Mouse (Mus musculus): Measurements from ENCODE around the gene Nlk. TPM values are rescaled to one million over a fixed set of nuclear protein-coding genes. Genes with fewer than 3 reads are reported as not detected.

Gene Nlk
- polyA plus RNA-seq (2016; fragmentation: Nextera tagmentation; extraction: Ambion mirVana) = 24.7 and 28.2 TPM in 2 replicates

DNA sequence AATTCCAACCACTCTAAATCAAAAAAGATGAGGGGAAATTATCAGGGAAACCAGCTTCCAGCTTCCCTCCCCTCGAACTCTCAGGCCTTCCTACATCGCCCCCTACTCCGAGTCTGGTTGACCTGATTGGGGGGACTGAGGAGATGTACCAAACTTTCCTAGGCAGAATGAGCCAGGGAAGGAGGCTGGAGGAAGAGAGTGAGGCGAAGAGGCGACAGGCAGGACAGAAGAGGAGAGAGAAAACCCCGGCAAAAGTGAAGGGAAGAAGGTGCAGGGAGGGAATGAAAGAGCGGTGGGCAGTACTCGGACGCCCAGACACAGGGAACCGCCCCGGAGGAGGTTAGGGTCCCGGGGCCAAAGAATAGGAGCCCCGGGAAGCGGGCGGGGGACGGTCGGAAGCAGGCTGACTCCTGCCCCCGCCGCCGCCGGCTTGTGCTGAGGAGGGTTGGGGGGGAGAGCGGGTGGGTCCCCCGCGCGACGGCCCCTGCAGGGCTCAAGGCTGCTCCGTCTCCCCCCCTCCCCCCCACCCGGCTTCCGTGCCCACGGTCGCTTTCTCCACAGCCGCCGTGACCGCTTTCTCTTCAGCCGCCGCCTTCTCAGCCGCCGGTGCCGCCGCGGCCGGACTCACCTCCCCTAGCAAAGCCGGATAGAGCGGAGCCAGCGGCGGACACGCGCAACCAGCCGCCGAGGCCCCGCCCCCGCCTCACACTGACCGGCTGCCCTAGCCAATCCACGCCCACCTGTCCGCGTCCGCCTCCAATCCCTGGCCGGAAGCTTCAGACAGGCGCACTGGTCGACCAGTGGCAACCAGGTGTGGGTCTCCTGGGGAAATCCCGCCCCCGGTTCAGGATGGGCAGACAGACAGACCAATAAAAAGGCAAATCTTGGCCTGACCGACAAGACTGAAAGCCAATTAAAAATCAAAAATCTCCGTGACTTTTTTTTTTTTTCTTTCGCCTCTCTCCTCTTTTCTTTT lies at the start of gene Nlk:
Nlk (minus strand) TSS at position 597 of the 976 bp plus-strand sequence.
- Histone ChIP-seq H3K27ac (peak within 1 kb of the TSS; percentile 80), H3K4me3 (peak within 1 kb of the TSS; percentile 88), H3K36me3 (no peaks in the 10 kb centered on the region), H3K9ac (peak within 1 kb of the TSS; percentile 90), H3K27me3 (replicated peaks) (no peaks in the 10 kb centered on the region), H3K4me1 (peaks cover 31% of the 10 kb centered on the region), H3K4me2 (replicated peaks) (peak within 1 kb of the TSS; percentile 67), H3K9me3 (no peaks in the 10 kb centered on the region)
- peak; percentile 99 for ATAC-seq (ENCODE audit: low FRiP score, low read depth)
- WGBS = 0% methylated on average over 63 of the region's 65 CpGs

DNA sequence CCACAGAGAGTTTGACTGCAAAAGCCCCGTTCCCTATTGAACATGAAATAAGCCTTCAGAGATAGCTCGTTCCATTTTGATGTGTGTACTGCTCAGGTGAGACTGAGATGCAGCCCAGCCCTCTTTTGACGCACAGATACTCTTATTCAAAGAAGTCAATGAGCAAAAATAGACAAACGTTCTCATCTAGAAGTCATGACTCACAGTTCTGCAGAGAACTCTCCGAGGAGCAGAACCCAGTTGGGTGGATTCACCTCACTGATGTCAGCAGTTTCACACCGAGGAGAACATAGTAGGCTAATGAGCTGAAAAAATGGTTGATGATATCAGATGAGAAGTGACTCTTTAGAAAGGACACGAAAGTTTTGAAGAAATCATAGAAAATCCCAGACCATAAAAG lies 49.1 kb upstream of the Nlk start:
- Histone ChIP-seq H3K27ac (no peak overlapping the region), H3K4me3 (no peak overlapping the region), H3K27me3 (replicated peaks) (no peaks in the 10 kb centered on the region), H3K9ac (no peak overlapping the region), H3K36me3 (0 out of 2 replicates have a peak, but pooled peaks cover 5% of the 10 kb centered on the region), H3K9me3 (no peaks in the 10 kb centered on the region), H3K4me1 (peaks cover 6% of the 10 kb centered on the region), H3K4me2 (replicated peaks) (no peak overlapping the region)
- WGBS = 90% methylated on average over 7 of the region's 7 CpGs
- ATAC-seq (ENCODE audit: low FRiP score, low read depth) = no peak

DNA sequence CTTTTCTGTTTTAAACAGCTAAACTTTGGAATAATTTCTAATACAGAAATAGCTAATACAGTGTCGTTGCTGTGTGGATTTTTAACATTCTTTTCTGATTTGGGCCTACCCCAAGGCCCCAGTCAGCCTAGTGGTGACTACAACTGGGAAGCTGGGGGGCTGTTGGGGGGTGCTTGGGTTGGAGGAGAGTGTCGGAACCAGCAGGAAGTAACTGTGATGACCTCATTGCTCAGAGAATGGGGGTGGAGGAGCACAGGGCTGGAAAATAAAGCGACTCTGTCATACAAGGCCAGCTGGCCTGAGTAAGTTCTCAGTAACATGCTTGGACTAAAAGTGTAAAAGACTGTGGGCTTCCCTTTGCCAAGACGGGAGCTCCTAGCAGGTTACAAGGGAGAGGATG lies 48.3 kb upstream of the Nlk start:
- no peak overlapping the region for H3K4me2 ChIP-seq (replicated peaks)
- no peak for ATAC-seq (ENCODE audit: low FRiP score, low read depth)
- no peaks in the 10 kb centered on the region for H3K9me3 ChIP-seq
- WGBS = 72% methylated on average over 4 of the region's 4 CpGs
- no peak overlapping the region for H3K27ac ChIP-seq
- no peaks in the 10 kb centered on the region for H3K27me3 ChIP-seq (replicated peaks)
- no peak overlapping the region for H3K9ac ChIP-seq
- H3K36me3 ChIP-seq = 0 out of 2 replicates have a peak, but pooled peaks cover 5% of the 10 kb centered on the region
- peaks cover under 1% of the 10 kb centered on the region; the same call in 1 of the 2 replicates for H3K4me1 ChIP-seq
- H3K4me3 ChIP-seq = no peak overlapping the region

DNA sequence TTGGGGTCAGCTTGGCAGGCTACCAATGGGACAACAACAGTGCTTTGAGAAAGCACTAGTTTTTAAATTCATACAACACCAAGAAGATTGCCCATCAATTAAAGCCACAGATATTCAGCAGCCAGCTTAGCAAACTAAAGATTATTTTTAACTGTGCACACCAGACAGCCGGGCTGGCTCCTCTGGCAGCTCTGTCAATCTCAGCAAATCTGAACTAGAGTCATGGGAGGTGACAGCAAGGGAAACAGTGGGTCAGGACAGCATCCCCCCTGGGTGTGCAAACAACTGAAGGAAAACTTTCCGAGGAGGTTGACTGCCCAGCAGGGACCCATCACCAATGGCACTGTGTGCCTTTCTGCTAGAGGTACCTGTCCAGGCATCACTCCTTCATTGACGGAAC lies 45.3 kb upstream of the Nlk start:
- Histone ChIP-seq H3K4me3 (no peak overlapping the region), H3K27ac (no peak overlapping the region), H3K27me3 (replicated peaks) (no peaks in the 10 kb centered on the region), H3K36me3 (no peaks in the 10 kb centered on the region), H3K4me1 (no peaks in the 10 kb centered on the region), H3K9ac (no peak overlapping the region), H3K4me2 (replicated peaks) (no peak overlapping the region), H3K9me3 (no peaks in the 10 kb centered on the region)
- 83% methylated on average over 3 of the region's 3 CpGs for WGBS
- ATAC-seq (ENCODE audit: low FRiP score, low read depth) = no peak

DNA sequence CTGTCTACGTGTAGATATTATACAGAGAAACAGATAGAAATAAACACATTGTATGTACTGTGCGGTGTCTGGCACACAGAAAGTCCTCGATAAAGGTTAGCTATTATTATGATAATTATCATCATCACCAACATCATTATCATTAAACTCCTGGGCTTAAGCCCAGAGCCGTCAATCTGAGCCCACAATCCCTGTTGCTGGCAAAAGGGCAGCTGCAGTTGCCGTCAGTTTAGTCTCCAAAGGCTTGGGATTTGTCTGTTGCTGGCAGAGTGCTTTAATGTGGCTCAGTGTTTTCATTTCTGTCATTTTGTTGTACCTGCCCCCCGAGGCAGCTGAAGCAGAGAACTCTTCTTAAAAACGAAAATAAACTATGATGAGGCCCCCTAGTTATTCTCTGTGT lies 44.8 kb upstream of the Nlk start:
- H3K9me3 ChIP-seq = no peaks in the 10 kb centered on the region
- no peak overlapping the region for H3K27ac ChIP-seq
- 74% methylated on average over 7 of the region's 7 CpGs for WGBS
- no peaks in the 10 kb centered on the region for H3K27me3 ChIP-seq (replicated peaks)
- no peak for ATAC-seq (ENCODE audit: low FRiP score, low read depth)
- no peaks in the 10 kb centered on the region for H3K36me3 ChIP-seq
- no peaks in the 10 kb centered on the region for H3K4me1 ChIP-seq
- H3K9ac ChIP-seq = no peak overlapping the region
- no peak overlapping the region for H3K4me3 ChIP-seq
- H3K4me2 ChIP-seq (replicated peaks) = no peak overlapping the region

DNA sequence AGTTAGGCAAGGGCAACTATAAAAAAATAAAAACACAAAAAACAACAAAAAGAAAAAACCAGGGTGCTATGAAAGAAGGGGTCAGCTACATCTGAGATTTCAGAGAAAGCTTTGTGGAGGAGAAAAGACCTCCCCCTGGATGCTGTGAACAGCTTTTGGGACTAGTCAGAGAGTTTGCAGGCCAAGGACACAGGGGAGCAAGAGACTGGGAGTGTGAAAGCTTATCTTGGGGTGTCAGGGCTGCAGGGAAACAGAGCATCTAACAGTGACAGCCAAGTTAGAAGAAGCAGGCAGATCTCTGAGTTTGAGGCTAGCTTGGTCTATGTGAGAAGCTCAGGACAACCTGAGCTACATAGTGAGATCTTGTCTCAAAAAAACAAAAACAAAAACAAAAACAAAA lies 42.2 kb upstream of the Nlk start:
- no peaks in the 10 kb centered on the region for H3K27me3 ChIP-seq (replicated peaks)
- H3K4me2 ChIP-seq (replicated peaks) = no peak overlapping the region
- no peaks in the 10 kb centered on the region for H3K9me3 ChIP-seq
- H3K9ac ChIP-seq = no peak overlapping the region
- H3K27ac ChIP-seq = no peak overlapping the region
- H3K4me1 ChIP-seq = no peaks in the 10 kb centered on the region
- no peaks in the 10 kb centered on the region for H3K36me3 ChIP-seq
- no peak overlapping the region for H3K4me3 ChIP-seq
- no peak for ATAC-seq (ENCODE audit: low FRiP score, low read depth)

DNA sequence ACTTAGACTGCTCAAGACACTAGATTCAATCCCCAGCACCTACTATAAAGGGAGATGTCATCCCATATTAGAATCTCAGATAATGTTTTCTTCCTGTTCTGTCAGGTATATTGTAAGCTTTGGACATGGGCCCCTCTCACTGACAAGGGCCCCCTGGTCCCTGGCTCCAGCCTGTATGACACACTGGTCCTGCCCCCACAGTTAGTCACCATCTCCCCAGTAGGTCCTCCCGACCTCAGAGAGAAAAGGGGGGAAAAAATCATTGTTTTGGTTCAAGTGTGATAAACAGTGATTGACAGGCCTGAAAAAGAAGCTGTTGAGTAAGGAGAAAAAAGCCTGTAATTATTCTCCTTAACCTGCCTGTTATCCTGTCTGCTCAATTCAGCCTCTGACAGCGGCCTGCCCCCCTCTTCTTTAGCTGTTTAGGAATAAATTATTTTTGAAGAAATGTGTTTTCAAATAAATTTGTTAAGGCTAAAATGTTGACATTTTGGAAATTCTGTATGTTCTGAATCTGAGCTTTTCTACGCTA lies 39.8 kb upstream of the Nlk start:
- H3K36me3 ChIP-seq = no peaks in the 10 kb centered on the region

DNA sequence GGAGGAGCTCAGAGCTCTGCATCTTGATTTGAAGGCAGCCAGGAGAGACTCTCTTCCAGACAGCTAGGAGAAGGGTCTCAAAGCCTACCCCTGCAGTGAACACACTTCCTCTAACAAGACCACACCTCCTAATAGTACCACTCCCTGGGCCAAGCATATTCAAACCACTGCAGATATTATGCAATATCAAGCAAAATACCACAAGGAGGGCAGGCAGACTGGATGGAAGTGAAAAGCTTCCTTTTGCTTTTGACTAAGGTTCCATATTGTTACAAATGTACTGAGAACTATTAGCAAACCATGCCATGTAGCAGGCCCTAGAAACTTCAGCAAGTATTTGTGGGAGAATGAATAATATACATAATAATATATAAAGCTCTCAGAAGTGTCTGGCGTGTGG lies 38.0 kb upstream of the Nlk start:
- Histone ChIP-seq H3K4me2 (replicated peaks) (no peak overlapping the region), H3K9me3 (no peaks in the 10 kb centered on the region), H3K27me3 (replicated peaks) (no peaks in the 10 kb centered on the region), H3K27ac (no peak overlapping the region), H3K4me1 (no peaks in the 10 kb centered on the region), H3K9ac (no peak overlapping the region), H3K36me3 (no peaks in the 10 kb centered on the region), H3K4me3 (no peak overlapping the region)
- ATAC-seq (ENCODE audit: low FRiP score, low read depth) = no peak
- 96% methylated on average over 1 of the region's 1 CpGs for WGBS

More for the DNA sequence above, 39.8 kb upstream of the Nlk start:
- Histone ChIP-seq H3K4me1 (no peaks in the 10 kb centered on the region), H3K9me3 (no peaks in the 10 kb centered on the region), H3K9ac (no peak overlapping the region), H3K27ac (no peak overlapping the region), H3K4me2 (replicated peaks) (no peak overlapping the region), H3K4me3 (no peak overlapping the region), H3K27me3 (replicated peaks) (no peaks in the 10 kb centered on the region)
- ATAC-seq (ENCODE audit: low FRiP score, low read depth) = no peak
- 72% methylated on average over 3 of the region's 3 CpGs for WGBS

DNA sequence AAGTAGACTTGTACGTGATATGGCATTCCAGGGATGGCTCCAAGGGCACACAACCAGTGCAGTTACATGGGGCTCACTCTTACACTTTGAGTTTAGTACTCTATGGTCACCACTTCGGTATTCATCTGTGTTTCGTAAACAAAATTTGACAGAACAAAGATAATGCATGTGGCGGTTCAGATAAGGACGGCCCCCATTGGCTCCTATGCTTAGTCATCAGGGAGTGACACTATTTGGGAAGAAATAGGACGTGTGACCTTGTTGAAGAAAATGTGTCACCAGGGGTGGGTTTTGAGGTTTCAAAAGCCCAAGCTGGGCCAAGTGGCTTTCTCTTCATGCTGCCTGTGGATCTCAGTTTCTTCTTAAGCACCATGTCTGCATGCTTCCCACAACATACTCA lies 35.4 kb upstream of the Nlk start:
- Histone ChIP-seq H3K27me3 (replicated peaks) (no peaks in the 10 kb centered on the region), H3K27ac (no peak overlapping the region), H3K4me3 (no peak overlapping the region), H3K4me1 (no peaks in the 10 kb centered on the region), H3K9me3 (no peaks in the 10 kb centered on the region), H3K36me3 (no peaks in the 10 kb centered on the region), H3K9ac (no peak overlapping the region), H3K4me2 (replicated peaks) (no peak overlapping the region)
- 89% methylated on average over 6 of the region's 6 CpGs for WGBS
- ATAC-seq (ENCODE audit: low FRiP score, low read depth) = no peak

DNA sequence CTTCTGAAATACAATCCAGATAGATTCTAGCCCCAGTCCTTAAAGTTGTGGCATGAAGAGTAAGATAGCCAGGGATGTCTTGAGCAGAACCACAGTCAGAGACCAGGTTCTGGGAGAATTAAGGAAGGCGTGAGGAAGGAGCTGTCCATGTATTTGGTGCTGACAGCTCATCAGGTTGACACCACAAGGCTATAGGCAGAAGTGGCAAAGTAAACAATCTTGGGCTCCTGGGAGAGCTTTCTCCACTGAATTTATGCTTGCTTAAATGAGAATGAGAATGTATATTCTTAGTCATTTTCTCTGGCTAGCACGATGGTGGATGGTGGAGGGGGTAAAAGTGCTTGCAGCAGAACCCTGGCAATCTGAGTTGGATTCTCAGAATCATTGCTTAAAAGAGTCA lies 33.7 kb upstream of the Nlk start:
- no peak overlapping the region for H3K27ac ChIP-seq
- H3K36me3 ChIP-seq = no peaks in the 10 kb centered on the region
- 35% methylated on average over 2 of the region's 2 CpGs for WGBS
- H3K27me3 ChIP-seq (replicated peaks) = no peaks in the 10 kb centered on the region
- no peak overlapping the region for H3K9ac ChIP-seq
- no peak overlapping the region for H3K4me2 ChIP-seq (replicated peaks)
- no peak for ATAC-seq (ENCODE audit: low FRiP score, low read depth)
- no peak overlapping the region for H3K4me3 ChIP-seq
- H3K4me1 ChIP-seq = no peaks in the 10 kb centered on the region
- H3K9me3 ChIP-seq = no peaks in the 10 kb centered on the region

DNA sequence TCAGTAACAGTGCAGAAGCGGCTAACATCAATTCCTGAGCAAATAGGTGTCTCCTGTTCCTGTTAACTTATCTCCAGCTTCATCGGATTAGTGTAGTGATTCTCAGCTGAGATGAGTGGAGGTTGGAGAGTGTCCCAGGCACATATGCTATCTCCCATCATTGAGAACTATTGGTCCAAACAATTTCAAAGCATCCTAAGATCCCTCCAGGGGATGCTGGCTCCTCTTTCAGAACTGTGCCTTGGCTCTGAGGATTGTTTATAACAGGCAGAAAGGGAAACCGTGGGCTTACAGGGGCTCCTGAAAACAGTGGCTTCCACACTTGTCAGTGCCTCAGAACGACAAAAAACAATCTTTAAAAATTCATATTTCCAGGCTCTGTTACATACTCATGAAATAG lies 30.9 kb upstream of the Nlk start:
- ATAC-seq (ENCODE audit: low FRiP score, low read depth) = no peak
- no peaks in the 10 kb centered on the region for H3K36me3 ChIP-seq
- no peak overlapping the region for H3K27ac ChIP-seq
- no peak overlapping the region for H3K9ac ChIP-seq
- H3K4me3 ChIP-seq = no peak overlapping the region
- H3K27me3 ChIP-seq (replicated peaks) = no peaks in the 10 kb centered on the region
- WGBS = 77% methylated on average over 4 of the region's 4 CpGs
- no peaks in the 10 kb centered on the region for H3K9me3 ChIP-seq
- H3K4me2 ChIP-seq (replicated peaks) = no peak overlapping the region
- H3K4me1 ChIP-seq = no peaks in the 10 kb centered on the region

DNA sequence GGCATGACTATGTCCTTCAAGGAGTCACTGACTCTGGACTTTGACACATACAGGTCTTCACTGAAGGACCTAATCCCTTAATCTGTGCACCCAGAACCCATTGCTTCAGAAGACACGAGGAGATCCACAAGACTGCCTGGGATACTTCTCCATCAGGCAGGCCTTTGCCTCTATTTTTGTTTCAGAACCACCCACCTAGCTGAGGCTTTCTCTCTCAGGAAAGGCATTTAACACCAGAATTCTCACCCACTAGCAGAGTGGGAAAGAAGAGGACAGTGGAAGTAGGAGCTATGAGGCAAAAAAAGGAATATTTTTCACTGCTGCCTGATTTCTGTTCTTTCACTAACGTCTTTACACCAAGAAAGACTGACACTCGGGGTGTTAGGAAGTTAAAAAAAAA lies 29.2 kb upstream of the Nlk start:
- no peak for ATAC-seq (ENCODE audit: low FRiP score, low read depth)
- Histone ChIP-seq H3K27me3 (replicated peaks) (no peaks in the 10 kb centered on the region), H3K36me3 (no peaks in the 10 kb centered on the region), H3K4me2 (replicated peaks) (no peak overlapping the region), H3K27ac (no peak overlapping the region), H3K9me3 (no peaks in the 10 kb centered on the region), H3K9ac (no peak overlapping the region), H3K4me1 (no peaks in the 10 kb centered on the region), H3K4me3 (no peak overlapping the region)
- WGBS = 82% methylated on average over 3 of the region's 3 CpGs

DNA sequence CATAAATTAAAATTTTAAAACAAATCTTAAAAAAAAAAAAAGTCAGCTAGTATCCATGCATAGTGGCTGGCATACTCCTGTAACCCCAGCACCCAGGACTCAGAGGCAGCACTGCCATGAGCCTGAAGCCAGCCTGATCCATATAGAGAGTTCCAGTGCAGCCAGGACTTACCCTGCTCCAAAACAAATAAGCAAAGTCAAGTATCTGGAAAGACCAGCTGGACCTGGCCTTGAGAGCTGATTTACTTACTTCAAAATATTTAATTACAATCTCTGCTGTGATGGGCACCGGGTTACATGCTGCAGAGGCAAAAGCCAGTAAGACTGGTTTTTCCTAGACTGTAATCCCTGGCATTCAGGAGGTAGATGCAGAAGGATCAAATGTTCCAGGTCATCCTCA lies 27.6 kb upstream of the Nlk start:
- 86% methylated on average over 1 of the region's 1 CpGs for WGBS
- H3K9me3 ChIP-seq = no peaks in the 10 kb centered on the region
- H3K9ac ChIP-seq = no peak overlapping the region
- no peak for ATAC-seq (ENCODE audit: low FRiP score, low read depth)
- H3K27ac ChIP-seq = no peak overlapping the region
- no peaks in the 10 kb centered on the region for H3K36me3 ChIP-seq
- H3K27me3 ChIP-seq (replicated peaks) = no peaks in the 10 kb centered on the region
- no peak overlapping the region for H3K4me2 ChIP-seq (replicated peaks)
- no peak overlapping the region for H3K4me3 ChIP-seq
- H3K4me1 ChIP-seq = no peaks in the 10 kb centered on the region
